Mouse (Mus musculus) activated CD4-positive, CD25-positive, alpha-beta regulatory T cell, adult 4 months (primary cell): ENCODE data around the gene Nnmt. TPM values are rescaled to one million over a fixed set of nuclear protein-coding genes. Genes with fewer than 3 reads are reported as not detected.

Experiments used
- polyA plus RNA-seq, 2 experiments: library from polyadenylated mRNA; unstranded; fragments of 100-300 nt; shearing (Covaris generic); gene quantifications; one replicate each; pipeline ENCODE4 v1.2.1; 2017

The Nnmt gene
- polyA plus RNA-seq, 2 experiments from 2014 or later = not detected

Other genes with a start within 250 kb of the Nnmt start
- 100 to 1,000 TPM; 228 to 261 TPM for gene Rexo2, start 124.5 kb downstream of the Nnmt start, polyA plus RNA-seq
- 100 to 1,000 TPM; 137 to 142 TPM for gene Rbm7, start 109.9 kb downstream of the Nnmt start, polyA plus RNA-seq
- gene Gm5617, start 109.7 kb downstream of the Nnmt start, polyA plus RNA-seq = 10 to 100 TPM; 25.2 to 29.1 TPM
- not detected for gene Zbtb16, start 231.1 kb upstream of the Nnmt start, polyA plus RNA-seq